Mouse (Mus musculus): ENCODE measurements at regions not wholly inside any gene's neighbourhood (a gene's known extent, or its start where the extent isn't known, plus 50 kb on each side); places are given as distances from the start of the nearest gene placed in this dataset.

GRCm38 (mm10) chr1:120733683-120734082 is 131.5 kb downstream of the En1 start:
- H3K9me3 ChIP-seq: no peaks in the 10 kb centered on the region
- H3K27ac ChIP-seq (replicated peaks): no peak overlapping the region
- no peaks in the 10 kb centered on the region for H3K36me3 ChIP-seq
- ATAC-seq (ENCODE audit: low FRiP score, low read depth): no peak
- H3K4me1 ChIP-seq: no peaks in the 10 kb centered on the region
- H3K27me3 ChIP-seq: no peaks in the 10 kb centered on the region
- H3K4me3 ChIP-seq: no peak overlapping the region
- H3K9ac ChIP-seq (replicated peaks): no peak overlapping the region
- 77% methylated on average over 5 of the region's 5 CpGs for WGBS
- no peak overlapping the region for H3K4me2 ChIP-seq (replicated peaks)

GRCm38 (mm10) chr1:120734846-120735245 is 132.6 kb downstream of the En1 start:
- Histone ChIP-seq H3K4me1 (no peaks in the 10 kb centered on the region), H3K27ac (replicated peaks) (no peak overlapping the region), H3K9ac (replicated peaks) (no peak overlapping the region), H3K4me2 (replicated peaks) (no peak overlapping the region), H3K36me3 (no peaks in the 10 kb centered on the region), H3K4me3 (no peak overlapping the region), H3K9me3 (no peaks in the 10 kb centered on the region), H3K27me3 (no peaks in the 10 kb centered on the region)
- ATAC-seq (ENCODE audit: low FRiP score, low read depth): no peak

GRCm38 (mm10) chr1:120739499-120739898 is 137.3 kb downstream of the En1 start:
- no peak overlapping the region for H3K9ac ChIP-seq (replicated peaks)
- ATAC-seq (ENCODE audit: low FRiP score, low read depth): no peak
- no peaks in the 10 kb centered on the region for H3K27me3 ChIP-seq
- no peak overlapping the region for H3K4me2 ChIP-seq (replicated peaks)
- WGBS: 77% methylated on average over 6 of the region's 6 CpGs
- H3K4me3 ChIP-seq: no peak overlapping the region
- H3K4me1 ChIP-seq: no peaks in the 10 kb centered on the region
- H3K27ac ChIP-seq (replicated peaks): no peak overlapping the region
- no peaks in the 10 kb centered on the region for H3K9me3 ChIP-seq
- no peaks in the 10 kb centered on the region for H3K36me3 ChIP-seq

- Histone ChIP-seq H3K9me3 (no peaks in the 10 kb centered on the region), H3K27ac (replicated peaks) (no peak overlapping the region), H3K4me2 (replicated peaks) (no peak overlapping the region), H3K27me3 (no peaks in the 10 kb centered on the region), H3K4me1 (no peaks in the 10 kb centered on the region), H3K4me3 (no peak overlapping the region), H3K9ac (replicated peaks) (no peak overlapping the region), H3K36me3 (no peaks in the 10 kb centered on the region)
- 83% methylated on average over 16 of the region's 16 CpGs for WGBS
- no peak for ATAC-seq (ENCODE audit: low FRiP score, low read depth)
These were observed 139.0 kb downstream of the En1 start for GRCm38 (mm10) chr1:120741091-120741740.

GRCm38 (mm10) chr1:120748963-120749362 is 146.7 kb downstream of the En1 start:
- H3K27me3 ChIP-seq: no peaks in the 10 kb centered on the region
- H3K9me3 ChIP-seq: no peaks in the 10 kb centered on the region
- no peak overlapping the region for H3K4me2 ChIP-seq (replicated peaks)
- no peak overlapping the region for H3K4me3 ChIP-seq
- H3K4me1 ChIP-seq: no peaks in the 10 kb centered on the region
- no peak for ATAC-seq (ENCODE audit: low FRiP score, low read depth)
- no peaks in the 10 kb centered on the region for H3K36me3 ChIP-seq
- no peak overlapping the region for H3K27ac ChIP-seq (replicated peaks)
- WGBS: 85% methylated on average over 6 of the region's 6 CpGs
- H3K9ac ChIP-seq (replicated peaks): no peak overlapping the region

GRCm38 (mm10) chr1:120753406-120753805 is 151.2 kb downstream of the En1 start:
- ATAC-seq (ENCODE audit: low FRiP score, low read depth): no peak
- Histone ChIP-seq H3K9ac (replicated peaks) (no peak overlapping the region), H3K4me2 (replicated peaks) (no peak overlapping the region), H3K9me3 (no peaks in the 10 kb centered on the region), H3K27ac (replicated peaks) (no peak overlapping the region), H3K36me3 (no peaks in the 10 kb centered on the region), H3K4me3 (no peak overlapping the region), H3K4me1 (no peaks in the 10 kb centered on the region), H3K27me3 (no peaks in the 10 kb centered on the region)
- 96% methylated on average over 1 of the region's 1 CpGs for WGBS

- Histone ChIP-seq H3K9ac (replicated peaks) (no peak overlapping the region), H3K36me3 (no peaks in the 10 kb centered on the region), H3K27me3 (no peaks in the 10 kb centered on the region), H3K4me1 (no peaks in the 10 kb centered on the region), H3K9me3 (no peaks in the 10 kb centered on the region), H3K4me2 (replicated peaks) (no peak overlapping the region), H3K4me3 (no peak overlapping the region), H3K27ac (replicated peaks) (no peak overlapping the region)
- no peak for ATAC-seq (ENCODE audit: low FRiP score, low read depth)
- WGBS: 84% methylated on average over 5 of the region's 5 CpGs
These were observed 152.1 kb downstream of the En1 start for GRCm38 (mm10) chr1:120754337-120754736.

- ATAC-seq (ENCODE audit: low FRiP score, low read depth): no peak
- no peaks in the 10 kb centered on the region for H3K36me3 ChIP-seq
- no peak overlapping the region for H3K4me2 ChIP-seq (replicated peaks)
- H3K9ac ChIP-seq (replicated peaks): no peak overlapping the region
- H3K4me3 ChIP-seq: no peak overlapping the region
- no peaks in the 10 kb centered on the region for H3K9me3 ChIP-seq
- WGBS: 61% methylated on average over 9 of the region's 9 CpGs
- no peak overlapping the region for H3K27ac ChIP-seq (replicated peaks)
- no peaks in the 10 kb centered on the region for H3K27me3 ChIP-seq
- no peaks in the 10 kb centered on the region for H3K4me1 ChIP-seq
These were observed 155.1 kb downstream of the En1 start for GRCm38 (mm10) chr1:120757283-120757821.

GRCm38 (mm10) chr1:120758172-120758571 is 156.0 kb downstream of the En1 start:
- H3K27ac ChIP-seq (replicated peaks): no peak overlapping the region
- no peak overlapping the region for H3K4me3 ChIP-seq
- H3K9me3 ChIP-seq: no peaks in the 10 kb centered on the region
- 73% methylated on average over 7 of the region's 7 CpGs for WGBS
- no peaks in the 10 kb centered on the region for H3K27me3 ChIP-seq
- no peak for ATAC-seq (ENCODE audit: low FRiP score, low read depth)
- H3K4me2 ChIP-seq (replicated peaks): no peak overlapping the region
- no peak overlapping the region for H3K9ac ChIP-seq (replicated peaks)
- H3K36me3 ChIP-seq: no peaks in the 10 kb centered on the region
- no peaks in the 10 kb centered on the region for H3K4me1 ChIP-seq

GRCm38 (mm10) chr1:120758762-120759161 is 156.5 kb downstream of the En1 start:
- Histone ChIP-seq H3K4me1 (no peaks in the 10 kb centered on the region), H3K27ac (replicated peaks) (no peak overlapping the region), H3K4me3 (no peak overlapping the region), H3K9ac (replicated peaks) (no peak overlapping the region), H3K36me3 (no peaks in the 10 kb centered on the region), H3K4me2 (replicated peaks) (no peak overlapping the region), H3K27me3 (no peaks in the 10 kb centered on the region), H3K9me3 (no peaks in the 10 kb centered on the region)
- ATAC-seq (ENCODE audit: low FRiP score, low read depth): no peak
- WGBS: 81% methylated on average over 5 of the region's 5 CpGs

GRCm38 (mm10) chr1:120759380-120759779 is 157.2 kb downstream of the En1 start:
- Histone ChIP-seq H3K27me3 (no peaks in the 10 kb centered on the region), H3K36me3 (no peaks in the 10 kb centered on the region), H3K9me3 (no peaks in the 10 kb centered on the region), H3K4me2 (replicated peaks) (no peak overlapping the region), H3K4me1 (no peaks in the 10 kb centered on the region), H3K27ac (replicated peaks) (no peak overlapping the region), H3K9ac (replicated peaks) (no peak overlapping the region), H3K4me3 (no peak overlapping the region)
- 70% methylated on average over 3 of the region's 3 CpGs for WGBS
- no peak for ATAC-seq (ENCODE audit: low FRiP score, low read depth)

GRCm38 (mm10) chr1:120761364-120761763 is 159.1 kb downstream of the En1 start:
- no peak overlapping the region for H3K9ac ChIP-seq (replicated peaks)
- no peak for ATAC-seq (ENCODE audit: low FRiP score, low read depth)
- H3K27ac ChIP-seq (replicated peaks): no peak overlapping the region
- no peaks in the 10 kb centered on the region for H3K4me1 ChIP-seq
- no peaks in the 10 kb centered on the region for H3K27me3 ChIP-seq
- no peaks in the 10 kb centered on the region for H3K36me3 ChIP-seq
- H3K4me3 ChIP-seq: no peak overlapping the region
- H3K4me2 ChIP-seq (replicated peaks): no peak overlapping the region
- 75% methylated on average over 9 of the region's 9 CpGs for whole genome bisulfite sequencing
- no peaks in the 10 kb centered on the region for H3K9me3 ChIP-seq

GRCm38 (mm10) chr1:120762498-120762897 is 160.3 kb downstream of the En1 start:
- Histone ChIP-seq H3K27me3 (no peaks in the 10 kb centered on the region), H3K4me1 (no peaks in the 10 kb centered on the region), H3K9ac (replicated peaks) (no peak overlapping the region), H3K4me3 (no peak overlapping the region), H3K36me3 (no peaks in the 10 kb centered on the region), H3K4me2 (replicated peaks) (no peak overlapping the region), H3K9me3 (no peaks in the 10 kb centered on the region), H3K27ac (replicated peaks) (no peak overlapping the region)
- ATAC-seq (ENCODE audit: low FRiP score, low read depth): no peak
- WGBS: 89% methylated on average over 2 of the region's 2 CpGs

Measured in midbrain, embryonic 12.5 days (tissue).